Mouse (Mus musculus) limb, embryonic 14.5 days (tissue): ENCODE measurements around the gene 4921507P07Rik. TPM values are rescaled to one million over a fixed set of nuclear protein-coding genes. Genes with fewer than 3 reads are reported as not detected.
"Not testable (repeated sequence)": the region's sequence is repeated elsewhere in the genome, so short reads cannot be mapped to it uniquely, and the experiment has no call there.

ENCODE experiments used
- ATAC-seq: fragments of 200-750 bp; cut with Nextera tagmentation; 2 replicates; pipeline ENCODE4 v1.8.0; 2017; ENCODE audit warnings: low read depth, moderate number of reproducible peaks, moderate TSS enrichment; ENCODE audit not compliant: low FRiP score
- DNase-seq: peaks from one replicate; pipeline ENCODE4 v3.0.0-alpha.2; 2015; ENCODE audit warnings: low spot score
- H3K27ac ChIP-seq: fragments of 300-500 bp; sonication (generic); replicated peaks from 2 replicates; pipeline ENCODE4 v1.5.1; 2014; ENCODE audit warnings: low read depth, mild to moderate bottlenecking, low read length, moderate library complexity, mixed read lengths
- H3K27me3 ChIP-seq: fragments of 300-500 bp; sonication (generic); 2 replicates; pipeline ENCODE4 v1.6.1; 2014; ENCODE audit warnings: low read length, mixed read lengths; ENCODE audit not compliant: control insufficient read depth, insufficient read depth
- H3K36me3 ChIP-seq: fragments of 300-500 bp; sonication (generic); 2 replicates; pipeline ENCODE4 v1.6.1; 2014; ENCODE audit warnings: mild to moderate bottlenecking, low read length, moderate library complexity, mixed read lengths; ENCODE audit not compliant: control insufficient read depth, insufficient read depth
- H3K4me1 ChIP-seq: fragments of 300-500 bp; sonication (generic); 2 replicates; pipeline ENCODE4 v1.6.1; 2014; ENCODE audit warnings: antibody characterized with exemption, low read length, mixed read lengths; ENCODE audit not compliant: control insufficient read depth, insufficient read depth
- H3K4me2 ChIP-seq: fragments of 300-500 bp; sonication (generic); replicated peaks from 2 replicates; pipeline ENCODE4 v1.6.1; 2014; ENCODE audit warnings: low read depth, mild to moderate bottlenecking, low read length, moderate library complexity; ENCODE audit not compliant: severe bottlenecking
- H3K4me3 ChIP-seq: fragments of 300-500 bp; sonication (generic); replicated peaks from 2 replicates; pipeline ENCODE4 v1.5.1; 2014; ENCODE audit warnings: low read length
- H3K9ac ChIP-seq: fragments of 300-500 bp; sonication (generic); 2 replicates; pipeline ENCODE4 v1.6.1; 2014; ENCODE audit warnings: mild to moderate bottlenecking, low read depth, low read length, moderate library complexity; ENCODE audit not compliant: severe bottlenecking
- H3K9me3 ChIP-seq: fragments of 300-500 bp; sonication (generic); 2 replicates; pipeline ENCODE4 v1.6.1; 2016; ENCODE audit warnings: low read length; ENCODE audit not compliant: control insufficient read depth
- POLR2A ChIP-seq: fragments of 200-500 bp; IDR thresholded peaks from 2 replicates; pipeline ENCODE4 v1.8.0; 2012; ENCODE audit warnings: inconsistent platforms, mild to moderate bottlenecking, moderate library complexity, borderline replicate concordance; ENCODE audit not compliant: insufficient read depth, insufficient read length; ENCODE audit errors: extremely low read depth
- WGBS: fragments of 180-500 bp; shearing (Covaris S2); extraction: QIAGEN DNeasy Blood & Tissue Kit; methylation state at CpG from one replicate; pipeline ENCODE4 v1.1.7; 2014; 5-methylcytosine and 5-hydroxymethylcytosine counted together
- polyA plus RNA-seq, 2 experiments: library from polyadenylated mRNA; depleted of rRNA in 1 of 2; stranded (reverse) in 1 of 2; unstranded in 1 of 2; fragments of >200 nt; fragmentation: Nextera tagmentation in 1 of 2; extraction: Ambion mirVana in 1 of 2; gene quantifications; 2 replicates each; pipeline versions ENCODE4 v1.2.1 to v1.2.3; 2012 to 2014

4921507P07Rik gene
- 1.00 and 1.4 TPM in 2 replicates for polyA plus RNA-seq (2012; rRNA removed)
- 0.44 and 0.83 TPM in 2 replicates for polyA plus RNA-seq (2014; fragmentation: Nextera tagmentation; extraction: Ambion mirVana)

GRCm38 (mm10) chr6:50596301-50597211 lies at the start of gene 4921507P07Rik:
4921507P07Rik (minus strand) TSS chr6:50596632.
- no peak for TF ChIP-seq POLR2A
- H3K9ac ChIP-seq = peak within 1 kb of the TSS; percentile 63
- no peaks in the 10 kb centered on the region for H3K36me3 ChIP-seq
- H3K9me3 ChIP-seq = no peaks in the 10 kb centered on the region
- H3K4me3 ChIP-seq = peak within 1 kb of the TSS; percentile 57
- DNase-seq = peak; percentile 92
- H3K4me2 ChIP-seq = peak within 1 kb of the TSS; percentile 98
- peaks cover 18% of the 10 kb centered on the region for H3K4me1 ChIP-seq
- no peak within 1 kb of the TSS for H3K27ac ChIP-seq
- H3K27me3 ChIP-seq = 0 out of 2 replicates have a peak, but pooled peaks cover 3% of the 10 kb centered on the region
- ATAC-seq = peak; percentile 89
- 1% methylated on average over 49 of the region's 62 CpGs for WGBS

GRCm38 (mm10) chr6:50644701-50645100 lies 48.3 kb upstream of the 4921507P07Rik start:
- ATAC-seq = no peak
- no peak overlapping the region for H3K9ac ChIP-seq
- WGBS = 31% methylated on average over 3 of the region's 3 CpGs

GRCm38 (mm10) chr6:50641898-50642297 lies 45.5 kb upstream of the 4921507P07Rik start:
- DNase-seq (no peak), ATAC-seq (no peak)
- Histone ChIP-seq H3K27me3 (no peaks in the 10 kb centered on the region), H3K9me3 (no peaks in the 10 kb centered on the region), H3K4me2 (no peak overlapping the region), H3K4me1 (peaks cover 4% of the 10 kb centered on the region; the same call in 1 of the 2 replicates), H3K4me3 (no peak overlapping the region), H3K36me3 (no peaks in the 10 kb centered on the region), H3K9ac (no peak overlapping the region), H3K27ac (no peak overlapping the region)
- TF ChIP-seq POLR2A = no peak
- WGBS = 40% methylated on average over 5 of the region's 5 CpGs

More at GRCm38 (mm10) chr6:50644701-50645100, 48.3 kb upstream of the 4921507P07Rik start:
- Histone ChIP-seq H3K27ac (no peak overlapping the region), H3K4me1 (peaks cover 6% of the 10 kb centered on the region), H3K36me3 (no peaks in the 10 kb centered on the region), H3K4me2 (no peak overlapping the region), H3K9me3 (no peaks in the 10 kb centered on the region), H3K27me3 (no peaks in the 10 kb centered on the region), H3K4me3 (no peak overlapping the region)
- DNase-seq = no peak
- TF ChIP-seq POLR2A = no peak

GRCm38 (mm10) chr6:50640377-50640776 lies 43.9 kb upstream of the 4921507P07Rik start:
- no peak for TF ChIP-seq POLR2A
- Histone ChIP-seq H3K4me1 (peaks cover 4% of the 10 kb centered on the region; the same call in 1 of the 2 replicates), H3K27ac (no peak overlapping the region), H3K9me3 (no peaks in the 10 kb centered on the region), H3K27me3 (no peaks in the 10 kb centered on the region), H3K4me2 (no peak overlapping the region), H3K4me3 (no peak overlapping the region), H3K9ac (no peak overlapping the region), H3K36me3 (no peaks in the 10 kb centered on the region)
- ATAC-seq (no peak), DNase-seq (no peak)
- WGBS = 58% methylated on average over 4 of the region's 4 CpGs

GRCm38 (mm10) chr6:50639656-50640055 lies 43.2 kb upstream of the 4921507P07Rik start:
- ATAC-seq (no peak), DNase-seq (no peak)
- Histone ChIP-seq H3K9ac (no peak overlapping the region), H3K27ac (no peak overlapping the region), H3K9me3 (no peaks in the 10 kb centered on the region), H3K27me3 (no peaks in the 10 kb centered on the region), H3K4me3 (no peak overlapping the region), H3K4me1 (no peaks in the 10 kb centered on the region), H3K4me2 (no peak overlapping the region), H3K36me3 (no peaks in the 10 kb centered on the region)
- TF ChIP-seq POLR2A = no peak
- 28% methylated on average over 2 of the region's 2 CpGs for WGBS

- H3K9ac ChIP-seq, H3K4me3 ChIP-seq, H3K27ac ChIP-seq, H3K4me2 ChIP-seq, H3K27me3 ChIP-seq, DNase-seq, H3K36me3 ChIP-seq, H3K9me3 ChIP-seq, ATAC-seq, H3K4me1 ChIP-seq: not testable (repeated sequence)
- 62% methylated on average over 2 of the region's 2 CpGs for WGBS
These were observed 29.7 kb upstream of the 4921507P07Rik start for GRCm38 (mm10) chr6:50626170-50626569.

- not testable (repeated sequence) for H3K27ac ChIP-seq
These were observed 21.8 kb upstream of the 4921507P07Rik start for GRCm38 (mm10) chr6:50618273-50618672.

More at GRCm38 (mm10) chr6:50618273-50618672, 21.8 kb upstream of the 4921507P07Rik start:
- H3K9ac ChIP-seq, H3K36me3 ChIP-seq, H3K9me3 ChIP-seq, DNase-seq, H3K4me2 ChIP-seq, H3K27me3 ChIP-seq, H3K4me3 ChIP-seq, ATAC-seq, H3K4me1 ChIP-seq: not testable (repeated sequence)
- WGBS = 80% methylated on average over 1 of the region's 1 CpGs
